Mouse (Mus musculus) neural tube, embryonic 12.5 days (tissue): ENCODE data around the gene Gm8011. TPM values are rescaled to one million over a fixed set of nuclear protein-coding genes. Genes with fewer than 3 reads are reported as not detected.
"Not testable (repeated sequence)": the region's sequence is repeated elsewhere in the genome, so short reads cannot be mapped to it uniquely, and the experiment has no call there.

Experiments used
- ATAC-seq: fragments of 200-750 bp; cut with Nextera tagmentation; 2 replicates; pipeline ENCODE4 v1.8.0; 2017; ENCODE audit warnings: low read depth, mild to moderate bottlenecking, moderate TSS enrichment, moderate library complexity; ENCODE audit not compliant: low FRiP score
- H3K27ac ChIP-seq: fragments of 300-500 bp; sonication (generic); 2 replicates; pipeline ENCODE4 v1.5.1; 2016
- H3K27me3 ChIP-seq: fragments of 300-500 bp; sonication (generic); replicated peaks from 2 replicates; pipeline ENCODE4 v1.6.1; 2016; ENCODE audit warnings: mild to moderate bottlenecking
- H3K36me3 ChIP-seq: fragments of 300-500 bp; sonication (generic); 2 replicates; pipeline ENCODE4 v1.6.1; 2016; ENCODE audit warnings: mild to moderate bottlenecking
- H3K4me1 ChIP-seq: fragments of 300-500 bp; sonication (generic); 2 replicates; pipeline ENCODE4 v1.6.1; 2016
- H3K4me2 ChIP-seq: fragments of 300-500 bp; sonication (generic); replicated peaks from 2 replicates; pipeline ENCODE4 v1.6.1; 2016; ENCODE audit warnings: mild to moderate bottlenecking
- H3K4me3 ChIP-seq: fragments of 300-500 bp; sonication (generic); 2 replicates; pipeline ENCODE4 v1.5.1; 2016
- H3K9ac ChIP-seq: fragments of 300-500 bp; sonication (generic); 2 replicates; pipeline ENCODE4 v1.6.1; 2016; ENCODE audit warnings: mild to moderate bottlenecking
- H3K9me3 ChIP-seq: fragments of 300-500 bp; sonication (generic); 2 replicates; pipeline ENCODE4 v1.6.1; 2016; ENCODE audit warnings: mild to moderate bottlenecking
- WGBS: fragments of 180-500 bp; shearing (Covaris S2); methylation state at CpG from one replicate; pipeline ENCODE4 v1.1.7; 2016; 5-methylcytosine and 5-hydroxymethylcytosine counted together
- polyA plus RNA-seq: library from polyadenylated mRNA; unstranded; fragments of >200 nt; fragmentation: Nextera tagmentation; extraction: Ambion mirVana; gene quantifications from 2 replicates; pipeline ENCODE4 v1.2.1, GENCODE M21; 2016

Gene Gm8011
- polyA plus RNA-seq: not detected in 2 replicates

DNA sequence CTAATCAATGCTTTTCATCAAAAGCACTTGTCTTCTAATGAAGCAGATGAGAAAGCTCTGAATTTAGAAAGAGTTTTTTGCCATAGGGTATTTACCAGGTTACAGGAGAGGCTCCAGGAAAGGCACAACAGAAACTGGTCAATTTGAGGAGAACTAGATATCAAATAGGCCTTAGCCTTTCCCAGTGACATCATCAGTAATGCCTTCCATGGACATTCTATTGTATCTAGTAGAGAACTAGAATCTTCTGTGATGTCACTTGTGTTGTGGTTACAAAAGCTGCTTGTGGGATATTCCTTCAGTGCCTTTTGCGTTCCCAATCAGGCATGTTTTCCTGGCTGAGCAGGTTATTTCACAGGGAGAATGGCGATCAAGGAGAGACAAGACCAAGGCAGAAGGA is at the start of gene Gm8011:
Gene Gm8011, plus strand, starts transcription at position 301 of the 400 bp plus-strand sequence.
- not testable (repeated sequence) for H3K9me3 ChIP-seq, H3K4me1 ChIP-seq, H3K27me3 ChIP-seq, ATAC-seq, H3K36me3 ChIP-seq, H3K27ac ChIP-seq, H3K4me3 ChIP-seq, H3K9ac ChIP-seq, H3K4me2 ChIP-seq
- 53% methylated on average over 2 of the region's 2 CpGs for WGBS

DNA sequence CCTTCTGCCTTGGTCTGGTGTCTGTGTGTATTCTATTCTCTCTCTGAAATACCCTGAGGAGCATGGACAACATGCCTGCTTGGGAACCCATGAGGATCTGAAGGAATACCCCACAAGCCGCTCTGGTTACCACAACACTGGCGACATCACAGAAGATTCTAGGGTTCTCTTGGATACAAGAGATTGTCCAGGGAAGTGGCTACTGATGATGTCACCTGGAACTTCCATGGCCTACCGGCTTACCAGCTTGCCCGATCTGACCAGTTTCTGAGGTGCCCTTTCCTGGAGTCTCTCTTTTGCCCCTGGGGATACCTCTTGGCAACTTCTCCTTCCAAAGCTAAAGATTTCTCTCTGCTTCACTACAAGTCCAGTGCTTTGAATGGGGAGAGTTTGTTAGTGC is 24.1 kb upstream of the Gm8011 start, which contains the start of gene Gm8005:
Gene Gm8005, minus strand, starts transcription at position 101 of the 400 bp plus-strand sequence.
- WGBS: 94% methylated on average over 2 of the region's 4 CpGs
- not testable (repeated sequence) for ATAC-seq, H3K27ac ChIP-seq

DNA sequence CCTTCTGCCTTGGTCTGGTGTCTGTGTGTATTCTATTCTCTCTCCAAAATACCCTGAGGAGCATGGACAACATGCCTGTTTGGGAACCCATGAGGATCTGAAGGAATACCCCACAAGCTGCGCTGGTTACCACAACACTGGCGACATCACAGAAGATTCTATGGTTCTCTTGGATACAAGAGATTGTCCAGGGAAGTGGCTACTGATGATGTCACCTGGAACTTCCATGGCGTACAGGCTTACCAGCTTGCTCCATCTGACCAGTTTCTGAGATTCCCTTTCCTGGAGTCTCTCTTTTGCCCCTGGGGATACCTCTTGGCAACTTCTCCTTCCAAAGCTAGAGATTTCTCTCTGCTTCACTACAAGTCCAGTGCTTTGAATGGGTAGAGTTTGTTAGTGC is 38.6 kb downstream of the Gm8011 start, which contains the start of gene Gm8020:
Gene Gm8020, minus strand, starts transcription at position 101 of the 400 bp plus-strand sequence.
- not testable (repeated sequence) for H3K27ac ChIP-seq, H3K4me1 ChIP-seq, H3K27me3 ChIP-seq, H3K36me3 ChIP-seq, H3K4me2 ChIP-seq, ATAC-seq, H3K9ac ChIP-seq, H3K4me3 ChIP-seq, H3K9me3 ChIP-seq
- 94% methylated on average over 2 of the region's 3 CpGs for WGBS

More for the DNA sequence above, 24.1 kb upstream of the Gm8011 start, which contains the start of gene Gm8005:
- not testable (repeated sequence) for H3K4me2 ChIP-seq, H3K4me1 ChIP-seq, H3K9me3 ChIP-seq, H3K27me3 ChIP-seq, H3K36me3 ChIP-seq, H3K9ac ChIP-seq, H3K4me3 ChIP-seq

Other genes starting within 250 kb of the Gm8011 start
- not detected in 2 replicates for gene Gm17026, start 203.8 kb upstream of the Gm8011 start, polyA plus RNA-seq
- gene Gm9611, start 166.5 kb upstream of the Gm8011 start, polyA plus RNA-seq: not detected in 2 replicates
- not detected in 2 replicates for gene Gm7995, start 153.7 kb upstream of the Gm8011 start, polyA plus RNA-seq
- gene Gm8005, start 24.2 kb upstream of the Gm8011 start, polyA plus RNA-seq: not detected in 2 replicates
- not detected in 2 replicates for gene Gm8020, start 38.5 kb downstream of the Gm8011 start, polyA plus RNA-seq
- not detected in 2 replicates for gene Gm8024, start 60.4 kb downstream of the Gm8011 start, polyA plus RNA-seq
- gene Gm17124, start 136.0 kb downstream of the Gm8011 start, polyA plus RNA-seq: not detected in 2 replicates
- gene Gm3633, start 178.0 kb downstream of the Gm8011 start, polyA plus RNA-seq: not detected in 2 replicates
- gene Gm10378, start 192.1 kb downstream of the Gm8011 start, polyA plus RNA-seq: not detected in 2 replicates